Mouse (Mus musculus) liver, postnatal 0 days (tissue): ENCODE data around the gene Olfr958. TPM values are rescaled to one million over a fixed set of nuclear protein-coding genes. Genes with fewer than 3 reads are reported as not detected.
A peak's percentile ranks its signal among the peaks of the same experiment; 100 is the strongest.

Experiments
- ATAC-seq: fragments of 200-750 bp; cut with Nextera tagmentation; 2 replicates; pipeline ENCODE4 v1.8.0; 2017; ENCODE audit warnings: mild to moderate bottlenecking, moderate library complexity
- DNase-seq: peaks from one replicate; pipeline ENCODE4 v3.0.0-alpha.2; 2016
- H3K27ac ChIP-seq: fragments of 300-500 bp; sonication (generic); 2 replicates; pipeline ENCODE4 v1.5.1; 2014; ENCODE audit warnings: antibody characterized with exemption, moderate library complexity, mild to moderate bottlenecking, low read depth
- H3K27me3 ChIP-seq: fragments of 300-500 bp; sonication (generic); 2 replicates; pipeline ENCODE4 v1.6.1; 2014; ENCODE audit warnings: low read length, control low read depth, mixed read lengths; ENCODE audit not compliant: insufficient read depth
- H3K36me3 ChIP-seq: fragments of 300-500 bp; sonication (generic); replicated peaks from 2 replicates; pipeline ENCODE4 v1.6.1; 2014; ENCODE audit warnings: mild to moderate bottlenecking, control low read depth, low read length, moderate library complexity, mixed read lengths; ENCODE audit not compliant: insufficient read depth
- H3K4me1 ChIP-seq: fragments of 300-500 bp; sonication (generic); 2 replicates; pipeline ENCODE4 v1.6.1; 2014; ENCODE audit warnings: antibody characterized with exemption, mild to moderate bottlenecking, control low read depth; ENCODE audit not compliant: insufficient read depth
- H3K4me2 ChIP-seq: fragments of 300-500 bp; sonication (generic); 2 replicates; pipeline ENCODE4 v1.6.1; 2014; ENCODE audit warnings: low read depth, mild to moderate bottlenecking, low read length, moderate library complexity, mixed read lengths
- H3K4me3 ChIP-seq: fragments of 300-500 bp; sonication (generic); 2 replicates; pipeline ENCODE4 v1.5.1; 2014; ENCODE audit warnings: low read depth, low read length
- H3K9ac ChIP-seq: fragments of 300-500 bp; sonication (generic); replicated peaks from 2 replicates; pipeline ENCODE4 v1.6.1; 2014; ENCODE audit warnings: mild to moderate bottlenecking, moderate library complexity
- H3K9me3 ChIP-seq: fragments of 300-500 bp; sonication (generic); 2 replicates; pipeline ENCODE4 v1.6.1; 2016; ENCODE audit warnings: mild to moderate bottlenecking, control low read depth, low read length, mixed read lengths
- CTCF ChIP-seq: sonication (generic); IDR thresholded peaks from 2 replicates; pipeline ENCODE4 v1.5.1; 2016; ENCODE audit warnings: antibody characterized with exemption, low read depth
- EP300 ChIP-seq: IDR thresholded peaks from 2 replicates; pipeline ENCODE4 v1.6.1; 2016; ENCODE audit warnings: antibody characterized with exemption, low read depth, mild to moderate bottlenecking
- WGBS: fragments of 180-500 bp; shearing (Covaris S2); extraction: QIAGEN DNeasy Blood & Tissue Kit; methylation state at CpG from one replicate; pipeline ENCODE4 v1.1.7; 2014; ENCODE audit not compliant: insufficient replicate concordance; 5-methylcytosine and 5-hydroxymethylcytosine counted together
- polyA plus RNA-seq: library from polyadenylated mRNA; unstranded; fragments of >200 nt; fragmentation: Nextera tagmentation; extraction: Ambion mirVana; gene quantifications from 2 replicates; pipeline ENCODE4 v1.2.1, GENCODE M21; 2015

Olfr958 gene
- polyA plus RNA-seq: not detected in 2 replicates

GRCm38 (mm10) chr9:39553946-39554345 lies at the start of gene Olfr958:
Olfr958 (minus strand) TSS chr9:39554054.
- TF ChIP-seq CTCF (no peak), EP300 (no peak)
- Histone ChIP-seq H3K9me3 (no peaks in the 10 kb centered on the region), H3K4me3 (no peak within 1 kb of the TSS), H3K4me2 (no peak within 1 kb of the TSS), H3K27me3 (no peaks in the 10 kb centered on the region), H3K9ac (no peak within 1 kb of the TSS), H3K27ac (no peak within 1 kb of the TSS), H3K4me1 (no peaks in the 10 kb centered on the region), H3K36me3 (no peaks in the 10 kb centered on the region)
- DNase-seq: no peak
- no peak for ATAC-seq
- WGBS: 68% methylated on average over 2 of the region's 2 CpGs

DNA sequence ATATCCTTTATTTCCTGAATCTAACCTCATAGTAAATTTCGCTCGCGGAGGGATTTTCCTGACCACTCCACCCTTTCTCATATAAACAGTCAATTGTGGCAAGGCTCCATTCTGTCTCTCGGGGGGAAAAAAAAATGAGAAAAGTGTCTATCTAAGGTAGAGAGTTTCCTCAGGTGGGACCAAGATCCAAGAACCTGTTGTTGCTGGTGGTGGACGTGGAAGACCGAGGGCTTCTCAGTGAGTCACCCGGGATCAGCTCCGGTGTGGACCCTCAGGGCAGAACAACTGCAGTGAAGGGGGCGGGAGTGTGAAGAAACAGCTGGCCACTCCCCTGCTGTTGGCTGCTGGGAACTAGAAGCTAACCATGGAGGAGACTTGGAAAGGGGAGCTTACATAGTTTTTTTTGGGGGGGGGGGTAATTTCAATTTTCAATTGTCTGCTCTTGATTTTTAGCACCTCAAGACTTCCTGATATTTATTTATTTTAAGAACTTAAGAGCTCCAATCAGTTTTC lies 49.5 kb upstream of the Olfr958 start:
- peak overlapping the region; percentile 29; the same call in 1 of the 2 replicates for H3K4me2 ChIP-seq
- no peak overlapping the region for H3K27ac ChIP-seq
- no peaks in the 10 kb centered on the region for H3K4me1 ChIP-seq
- TF ChIP-seq CTCF: no peak
- no peak for TF ChIP-seq EP300
- no peaks in the 10 kb centered on the region for H3K36me3 ChIP-seq
- H3K4me3 ChIP-seq: 0 out of 2 replicates have a peak overlapping the region, but pooled peaks have one; percentile 7
- DNase-seq (no peak), ATAC-seq (no peak)
- H3K27me3 ChIP-seq: 0 out of 2 replicates have a peak, but pooled peaks cover 9% of the 10 kb centered on the region
- WGBS: 3% methylated on average over 9 of the region's 9 CpGs
- H3K9ac ChIP-seq: no peak overlapping the region
- H3K9me3 ChIP-seq: no peaks in the 10 kb centered on the region

GRCm38 (mm10) chr9:39602536-39603332 lies 48.9 kb upstream of the Olfr958 start:
- Histone ChIP-seq H3K27me3 (0 out of 2 replicates have a peak, but pooled peaks cover 9% of the 10 kb centered on the region), H3K4me2 (peak overlapping the region; percentile 15), H3K4me1 (no peaks in the 10 kb centered on the region), H3K36me3 (no peaks in the 10 kb centered on the region), H3K27ac (no peak overlapping the region), H3K9me3 (no peaks in the 10 kb centered on the region), H3K9ac (no peak overlapping the region), H3K4me3 (0 out of 2 replicates have a peak overlapping the region, but pooled peaks have one; percentile 7)
- TF ChIP-seq EP300 (no peak), CTCF (no peak)
- ATAC-seq (no peak), DNase-seq (no peak)
- WGBS: 3% methylated on average over 19 of the region's 19 CpGs

DNA sequence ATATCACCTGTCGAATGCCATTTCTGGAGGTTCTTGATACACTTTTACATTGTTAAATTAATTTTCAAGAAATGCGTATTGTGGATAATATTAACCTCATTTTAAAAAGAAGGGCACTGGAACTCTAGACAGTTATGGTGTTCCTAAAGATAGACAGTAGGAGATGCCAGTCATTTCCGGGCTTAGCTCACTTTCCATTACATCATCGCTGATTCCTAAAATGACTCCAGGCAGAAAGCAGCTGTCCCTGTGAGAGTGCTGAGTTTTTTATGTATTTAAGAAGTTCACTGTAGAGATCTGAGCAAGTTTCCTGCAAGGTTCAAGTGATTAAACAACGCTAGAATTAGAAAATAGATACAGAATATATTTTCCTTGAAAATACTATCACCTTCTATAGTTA lies 23.2 kb upstream of the Olfr958 start:
- no peak for DNase-seq
- H3K4me1 ChIP-seq: no peaks in the 10 kb centered on the region
- no peak overlapping the region for H3K4me3 ChIP-seq
- H3K9ac ChIP-seq: no peak overlapping the region
- no peaks in the 10 kb centered on the region for H3K9me3 ChIP-seq
- H3K4me2 ChIP-seq: no peak overlapping the region
- H3K27ac ChIP-seq: no peak overlapping the region
- no peak for ATAC-seq
- no peaks in the 10 kb centered on the region for H3K27me3 ChIP-seq
- WGBS: 68% methylated on average over 5 of the region's 5 CpGs
- TF ChIP-seq CTCF (no peak), EP300 (no peak)
- no peaks in the 10 kb centered on the region for H3K36me3 ChIP-seq

GRCm38 (mm10) chr9:39575469-39575868 lies 21.6 kb upstream of the Olfr958 start, which contains the start of gene Olfr959:
Olfr959 (minus strand) TSS chr9:39575569.
- H3K4me3 ChIP-seq: no peak within 1 kb of the TSS
- 73% methylated on average over 3 of the region's 3 CpGs for WGBS
- no peak within 1 kb of the TSS for H3K4me2 ChIP-seq
- no peaks in the 10 kb centered on the region for H3K4me1 ChIP-seq
- H3K27me3 ChIP-seq: no peaks in the 10 kb centered on the region
- H3K27ac ChIP-seq: no peak within 1 kb of the TSS
- H3K9ac ChIP-seq: no peak within 1 kb of the TSS
- H3K36me3 ChIP-seq: no peaks in the 10 kb centered on the region
- DNase-seq (no peak), ATAC-seq (no peak)
- no peak for TF ChIP-seq EP300
- no peak for TF ChIP-seq CTCF
- no peaks in the 10 kb centered on the region for H3K9me3 ChIP-seq

GRCm38 (mm10) chr9:39558349-39558647 lies 4.4 kb upstream of the Olfr958 start:
- no peak for DNase-seq
- TF ChIP-seq EP300 (no peak), CTCF (no peak)

More at GRCm38 (mm10) chr9:39558349-39558647, 4.4 kb upstream of the Olfr958 start:
- ATAC-seq: no peak
- Histone ChIP-seq H3K27ac (no peak overlapping the region), H3K9ac (no peak overlapping the region), H3K4me2 (no peak overlapping the region), H3K4me1 (no peaks in the 10 kb centered on the region), H3K4me3 (no peak overlapping the region), H3K27me3 (no peaks in the 10 kb centered on the region), H3K9me3 (no peaks in the 10 kb centered on the region), H3K36me3 (no peaks in the 10 kb centered on the region)
